Mouse (Mus musculus): ENCODE data around the gene Gtf2a1l. TPM values are rescaled to one million over a fixed set of nuclear protein-coding genes. Genes with fewer than 3 reads are reported as not detected.

Gtf2a1l gene
- polyA plus RNA-seq, 1 experiment from 2014 or later: not detected

DNA sequence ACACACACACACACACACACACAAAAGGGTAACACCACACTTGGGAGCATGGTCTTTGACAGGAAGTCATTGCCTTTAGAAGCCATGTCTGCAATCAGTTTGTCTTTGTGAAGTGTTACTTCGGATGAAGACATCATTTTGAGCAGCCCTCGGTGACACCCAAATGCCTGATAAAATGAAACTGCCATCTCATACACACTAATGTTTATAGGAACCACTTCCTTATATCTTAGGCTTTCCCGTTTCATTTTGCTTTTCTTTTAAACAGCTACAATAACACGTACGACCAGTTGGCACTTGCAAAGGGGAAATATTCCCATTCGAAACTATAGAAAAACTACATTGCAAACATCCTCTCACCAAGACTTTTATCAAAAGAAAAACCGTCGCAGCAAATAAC lies 81.2 kb downstream of the Gtf2a1l start:
- Histone ChIP-seq H3K36me3 (ENCODE audit: control insufficient read depth, insufficient read depth, low read length) (no peaks in the 10 kb centered on the region), H3K9me3 (replicated peaks; ENCODE audit: control insufficient read depth, low read length) (no peaks in the 10 kb centered on the region), H3K4me2 (ENCODE audit: low read length) (peak overlapping the region; percentile 12; the same call in 1 of the 2 replicates), H3K27me3 (replicated peaks; ENCODE audit: control insufficient read depth, insufficient read depth, low read length) (peaks cover 5% of the 10 kb centered on the region; the same call in 1 of the 2 replicates), H3K9ac (ENCODE audit: low read length) (no peak overlapping the region), H3K27ac (ENCODE audit: low read depth, low read length) (no peak overlapping the region), H3K4me3 (ENCODE audit: low read depth, low read length) (no peak overlapping the region), H3K4me1 (ENCODE audit: control insufficient read depth, insufficient read depth, low read length) (peaks cover 4% of the 10 kb centered on the region; the same call in 1 of the 2 replicates)
- no peak for ATAC-seq
- 49% methylated on average over 8 of the region's 8 CpGs for WGBS
- no peak for DNase-seq (ENCODE audit: low spot score)

- DNase-seq (ENCODE audit: low spot score) (peak; percentile 78), ATAC-seq (peak; percentile 69)
- H3K27ac ChIP-seq (ENCODE audit: low read depth, low read length): no peak overlapping the region
- no peak overlapping the region for H3K4me3 ChIP-seq (ENCODE audit: low read depth, low read length)
- H3K4me2 ChIP-seq (ENCODE audit: low read length): peak overlapping the region; percentile 20
- no peak overlapping the region for H3K9ac ChIP-seq (ENCODE audit: low read length)
- 6% methylated on average over 17 of the region's 17 CpGs for WGBS
- H3K36me3 ChIP-seq (ENCODE audit: control insufficient read depth, insufficient read depth, low read length): no peaks in the 10 kb centered on the region
- peaks cover 6% of the 10 kb centered on the region for H3K4me1 ChIP-seq (ENCODE audit: control insufficient read depth, insufficient read depth, low read length)
- H3K9me3 ChIP-seq (replicated peaks; ENCODE audit: control insufficient read depth, low read length): no peaks in the 10 kb centered on the region
- peaks cover 8% of the 10 kb centered on the region; the same call in 1 of the 2 replicates for H3K27me3 ChIP-seq (replicated peaks; ENCODE audit: control insufficient read depth, insufficient read depth, low read length)
Observed at GRCm38 (mm10) chr17:88752827-88753471, 84.5 kb downstream of the Gtf2a1l start.

- no peaks in the 10 kb centered on the region for H3K9me3 ChIP-seq (replicated peaks; ENCODE audit: control insufficient read depth, low read length)
- H3K36me3 ChIP-seq (ENCODE audit: control insufficient read depth, insufficient read depth, low read length): no peaks in the 10 kb centered on the region
- ATAC-seq (0 out of 2 replicates have a peak, but pooled peaks have one; percentile 6), DNase-seq (ENCODE audit: low spot score) (no peak)
- H3K4me1 ChIP-seq (ENCODE audit: control insufficient read depth, insufficient read depth, low read length): peaks cover 11% of the 10 kb centered on the region
- no peak overlapping the region for H3K9ac ChIP-seq (ENCODE audit: low read length)
- no peak overlapping the region for H3K4me3 ChIP-seq (ENCODE audit: low read depth, low read length)
- WGBS: 58% methylated on average over 12 of the region's 12 CpGs
- H3K27ac ChIP-seq (ENCODE audit: low read depth, low read length): no peak overlapping the region
- peaks cover 8% of the 10 kb centered on the region; the same call in 1 of the 2 replicates for H3K27me3 ChIP-seq (replicated peaks; ENCODE audit: control insufficient read depth, insufficient read depth, low read length)
- peak overlapping the region; percentile 20 for H3K4me2 ChIP-seq (ENCODE audit: low read length)
Observed at GRCm38 (mm10) chr17:88753472-88753857, 85.0 kb downstream of the Gtf2a1l start.

DNA sequence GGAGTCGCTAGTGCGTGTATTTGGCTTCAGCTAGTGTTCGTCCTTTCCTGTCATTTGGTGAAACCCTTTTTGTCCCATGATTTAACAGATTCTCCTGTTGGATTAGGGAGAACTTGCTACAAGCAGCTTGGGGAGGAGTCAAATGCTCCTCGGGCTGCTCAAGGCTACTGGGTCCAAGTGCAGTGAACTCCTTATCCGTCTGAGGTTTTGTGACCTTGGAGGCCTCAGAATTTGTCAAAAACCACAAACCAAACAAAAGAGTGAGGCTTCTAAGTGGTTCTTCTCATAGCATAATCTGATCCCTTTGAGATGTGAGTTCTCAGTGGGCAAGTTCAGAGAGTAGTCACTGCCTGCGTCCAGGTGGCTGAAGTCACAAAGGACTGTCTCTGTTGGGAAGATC lies 87.3 kb downstream of the Gtf2a1l start:
- Histone ChIP-seq H3K27ac (ENCODE audit: low read depth, low read length) (no peak overlapping the region), H3K4me1 (ENCODE audit: control insufficient read depth, insufficient read depth, low read length) (peaks cover 14% of the 10 kb centered on the region)
- WGBS: 77% methylated on average over 6 of the region's 6 CpGs

DNA sequence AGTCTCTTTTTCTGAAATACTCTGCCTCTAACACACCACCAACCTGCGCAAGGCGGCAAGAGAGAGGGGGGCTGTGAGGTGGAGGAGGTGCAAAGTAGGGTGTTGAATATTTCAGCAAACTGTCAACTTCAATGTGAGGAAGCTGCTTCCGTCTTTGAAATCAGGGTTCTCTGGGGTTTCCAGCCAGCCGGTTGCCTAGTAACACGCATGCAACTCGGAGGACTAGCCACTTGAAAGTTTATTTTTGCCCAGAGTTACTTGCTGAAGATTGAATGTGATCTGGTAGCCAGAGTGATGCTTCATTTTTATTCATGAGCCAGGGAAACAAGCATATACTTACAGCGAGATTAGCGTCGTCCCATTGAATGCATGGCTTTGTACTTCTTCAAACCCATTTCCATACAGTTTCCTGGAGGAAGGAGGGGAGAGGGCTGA lies 89.6 kb downstream of the Gtf2a1l start:
- H3K4me2 ChIP-seq (ENCODE audit: low read length): peak overlapping the region; percentile 21; the same call in 1 of the 2 replicates
- H3K9me3 ChIP-seq (replicated peaks; ENCODE audit: control insufficient read depth, low read length): no peaks in the 10 kb centered on the region
- WGBS: 5% methylated on average over 9 of the region's 9 CpGs
- H3K9ac ChIP-seq (ENCODE audit: low read length): no peak overlapping the region
- H3K27me3 ChIP-seq (replicated peaks; ENCODE audit: control insufficient read depth, insufficient read depth, low read length): peaks cover 22% of the 10 kb centered on the region
- H3K36me3 ChIP-seq (ENCODE audit: control insufficient read depth, insufficient read depth, low read length): no peaks in the 10 kb centered on the region
- peaks cover 16% of the 10 kb centered on the region for H3K4me1 ChIP-seq (ENCODE audit: control insufficient read depth, insufficient read depth, low read length)
- ATAC-seq (peak; percentile 73), DNase-seq (ENCODE audit: low spot score) (peak; percentile 79)
- H3K4me3 ChIP-seq (ENCODE audit: low read depth, low read length): no peak overlapping the region
- 0 out of 2 replicates have a peak overlapping the region, but pooled peaks have one; percentile 41 for H3K27ac ChIP-seq (ENCODE audit: low read depth, low read length)

More for the DNA sequence above, 87.3 kb downstream of the Gtf2a1l start:
- H3K4me3 ChIP-seq (ENCODE audit: low read depth, low read length): no peak overlapping the region
- H3K27me3 ChIP-seq (replicated peaks; ENCODE audit: control insufficient read depth, insufficient read depth, low read length): peaks cover 16% of the 10 kb centered on the region
- ATAC-seq (no peak), DNase-seq (ENCODE audit: low spot score) (no peak)
- H3K4me2 ChIP-seq (ENCODE audit: low read length): no peak overlapping the region
- H3K9ac ChIP-seq (ENCODE audit: low read length): no peak overlapping the region
- no peaks in the 10 kb centered on the region for H3K9me3 ChIP-seq (replicated peaks; ENCODE audit: control insufficient read depth, low read length)
- no peaks in the 10 kb centered on the region for H3K36me3 ChIP-seq (ENCODE audit: control insufficient read depth, insufficient read depth, low read length)

DNA sequence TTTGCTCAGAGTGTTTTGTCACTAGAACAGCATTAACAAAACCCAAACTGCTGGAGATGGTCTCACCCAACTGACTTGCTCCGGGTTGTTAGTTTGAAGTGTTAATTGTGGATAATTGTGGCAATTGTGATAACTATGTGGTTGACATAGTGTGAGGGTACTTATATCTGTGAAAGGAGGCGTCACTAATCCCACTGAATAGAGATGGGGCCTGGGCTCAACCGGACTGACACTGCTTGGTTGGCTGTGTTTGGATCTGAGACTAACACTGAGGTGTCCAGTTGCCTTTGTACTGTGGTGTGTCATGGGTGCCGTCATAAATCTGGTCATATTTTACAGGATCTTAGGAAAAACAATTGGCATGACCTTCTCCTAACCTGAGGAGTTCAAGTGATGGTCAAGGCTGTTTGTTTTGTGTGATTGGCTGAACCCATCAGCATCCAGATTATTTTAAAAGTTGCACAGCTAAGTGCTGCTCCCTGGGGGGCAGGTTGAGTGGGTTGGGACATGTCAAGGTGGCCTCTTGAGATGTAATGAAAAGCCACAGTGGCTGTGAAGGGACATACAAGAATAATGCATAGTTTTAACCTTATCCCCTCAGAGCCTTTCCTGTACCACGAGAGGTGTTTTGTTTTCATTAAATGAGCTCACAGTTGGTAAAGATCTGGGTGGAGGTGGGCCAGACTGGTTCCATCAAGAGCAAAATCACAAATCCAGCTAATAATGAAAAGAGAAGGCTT lies 95.1 kb downstream of the Gtf2a1l start:
- 3% methylated on average over 5 of the region's 5 CpGs for WGBS
- H3K4me1 ChIP-seq (ENCODE audit: control insufficient read depth, insufficient read depth, low read length): peaks cover 16% of the 10 kb centered on the region
- H3K27me3 ChIP-seq (replicated peaks; ENCODE audit: control insufficient read depth, insufficient read depth, low read length): peaks cover 31% of the 10 kb centered on the region
- DNase-seq (ENCODE audit: low spot score) (peak; percentile 63), ATAC-seq (peak; percentile 76)
- H3K36me3 ChIP-seq (ENCODE audit: control insufficient read depth, insufficient read depth, low read length): no peaks in the 10 kb centered on the region
- H3K4me2 ChIP-seq (ENCODE audit: low read length): no peak overlapping the region
- no peak overlapping the region for H3K9ac ChIP-seq (ENCODE audit: low read length)
- H3K27ac ChIP-seq (ENCODE audit: low read depth, low read length): no peak overlapping the region; the same call in 1 of the 2 replicates
- H3K4me3 ChIP-seq (ENCODE audit: low read depth, low read length): no peak overlapping the region
- H3K9me3 ChIP-seq (replicated peaks; ENCODE audit: control insufficient read depth, low read length): peaks cover 5% of the 10 kb centered on the region; the same call in 1 of the 2 replicates

GRCm38 (mm10) chr17:88764136-88764485 lies 95.7 kb downstream of the Gtf2a1l start:
- 4% methylated on average over 3 of the region's 3 CpGs for WGBS
- DNase-seq (ENCODE audit: low spot score) (peak; percentile 91), ATAC-seq (peak; percentile 94)
- H3K27ac ChIP-seq (ENCODE audit: low read depth, low read length): no peak overlapping the region; the same call in 1 of the 2 replicates
- no peak overlapping the region for H3K4me2 ChIP-seq (ENCODE audit: low read length)
- H3K9me3 ChIP-seq (replicated peaks; ENCODE audit: control insufficient read depth, low read length): peaks cover 5% of the 10 kb centered on the region; the same call in 1 of the 2 replicates
- H3K36me3 ChIP-seq (ENCODE audit: control insufficient read depth, insufficient read depth, low read length): no peaks in the 10 kb centered on the region
- H3K9ac ChIP-seq (ENCODE audit: low read length): no peak overlapping the region
- H3K4me1 ChIP-seq (ENCODE audit: control insufficient read depth, insufficient read depth, low read length): peaks cover 14% of the 10 kb centered on the region
- H3K4me3 ChIP-seq (ENCODE audit: low read depth, low read length): no peak overlapping the region
- H3K27me3 ChIP-seq (replicated peaks; ENCODE audit: control insufficient read depth, insufficient read depth, low read length): peaks cover 31% of the 10 kb centered on the region

Data from forebrain, embryonic 14.5 days (tissue).